Mouse (Mus musculus) testis, adult 2 months (tissue): ENCODE data around the gene Vmn1r201. TPM values are rescaled to one million over a fixed set of nuclear protein-coding genes. Genes with fewer than 3 reads are reported as not detected.

Source experiments
- H3K27ac ChIP-seq: fragments of 200-500 bp; 2 replicates; pipeline ENCODE4 v1.5.1; 2012; ENCODE audit warnings: low read depth, low read length; ENCODE audit not compliant: control insufficient read depth, insufficient read depth
- H3K27me3 ChIP-seq: fragments of 200-500 bp; 2 replicates; pipeline ENCODE4 v1.6.1; 2012; ENCODE audit warnings: mild to moderate bottlenecking, low read length, moderate library complexity; ENCODE audit not compliant: control insufficient read depth, insufficient read depth
- H3K36me3 ChIP-seq: fragments of 200-500 bp; 2 replicates; pipeline ENCODE4 v1.6.1; 2012; ENCODE audit warnings: mild to moderate bottlenecking, low read length; ENCODE audit not compliant: control insufficient read depth, insufficient read depth
- H3K4me1 ChIP-seq: fragments of 200-500 bp; 2 replicates; pipeline ENCODE4 v1.6.1; 2012; ENCODE audit warnings: low read length; ENCODE audit not compliant: control insufficient read depth, insufficient read depth
- H3K4me3 ChIP-seq: fragments of 200-500 bp; 2 replicates; pipeline ENCODE4 v1.5.1; 2012; ENCODE audit warnings: low read depth, mild to moderate bottlenecking, low read length, moderate library complexity, mixed read lengths; ENCODE audit not compliant: control insufficient read depth
- CTCF ChIP-seq: fragments of 200-500 bp; IDR thresholded peaks from 2 replicates; pipeline ENCODE4 v1.5.1; 2012; ENCODE audit warnings: low read depth, mild to moderate bottlenecking, inconsistent platforms, low read length, moderate library complexity; ENCODE audit not compliant: control insufficient read depth, insufficient read depth, insufficient replicate concordance
- POLR2A ChIP-seq: fragments of 200-500 bp; IDR thresholded peaks from 2 replicates; pipeline ENCODE4 v1.6.1; 2012; ENCODE audit warnings: low read depth, mild to moderate bottlenecking, inconsistent platforms, low read length, moderate library complexity; ENCODE audit not compliant: control insufficient read depth
- polyA plus RNA-seq: library from polyadenylated mRNA; depleted of rRNA; stranded (reverse); fragments of >200 nt; gene quantifications from 2 replicates; pipeline ENCODE4 v1.2.3, GENCODE M21; 2012; rRNA removed

Gene Vmn1r201
- not detected in 2 replicates for polyA plus RNA-seq

- Histone ChIP-seq H3K27me3 (no peaks in the 10 kb centered on the region), H3K36me3 (no peaks in the 10 kb centered on the region), H3K4me1 (no peaks in the 10 kb centered on the region), H3K4me3 (no peak within 1 kb of the TSS), H3K27ac (no peak within 1 kb of the TSS)
- TF ChIP-seq POLR2A: no peak
These were observed at the start of gene Vmn1r201 for GRCm38 (mm10) chr13:22471623-22472022. Gene Vmn1r201, plus strand, starts transcription at chr13:22471923.

DNA sequence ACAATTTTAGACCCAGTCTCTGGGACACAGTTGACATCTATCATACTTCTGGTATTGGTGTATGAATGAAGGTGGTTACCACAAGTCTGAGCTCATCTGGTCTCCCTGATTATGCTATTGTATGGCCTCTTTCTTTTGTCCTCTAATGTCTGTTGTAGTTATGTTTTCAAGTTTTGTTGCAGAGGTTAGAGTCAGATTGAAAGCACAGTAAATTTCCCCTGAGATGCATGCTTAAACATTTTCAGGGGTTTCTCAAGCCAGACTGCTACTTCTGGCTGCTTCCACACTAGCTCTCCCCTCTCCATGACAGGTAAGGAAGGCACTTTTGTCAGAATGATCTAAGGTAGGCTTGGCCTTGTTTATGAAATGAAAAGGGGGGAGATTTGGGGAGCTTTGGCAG, 16.6 kb upstream of the Vmn1r201 start:
- Histone ChIP-seq H3K4me1 (no peaks in the 10 kb centered on the region), H3K27ac (no peak overlapping the region), H3K27me3 (no peaks in the 10 kb centered on the region), H3K4me3 (no peak overlapping the region), H3K36me3 (no peaks in the 10 kb centered on the region)
- TF ChIP-seq CTCF: no peak
- TF ChIP-seq POLR2A: no peak

- no peaks in the 10 kb centered on the region for H3K4me1 ChIP-seq
- TF ChIP-seq CTCF (no peak), POLR2A (no peak)
- H3K4me3 ChIP-seq: no peak overlapping the region
- no peak overlapping the region for H3K27ac ChIP-seq
- H3K36me3 ChIP-seq: no peaks in the 10 kb centered on the region
- no peaks in the 10 kb centered on the region for H3K27me3 ChIP-seq
These were observed 30.7 kb downstream of the Vmn1r201 start for GRCm38 (mm10) chr13:22502431-22502830.

DNA sequence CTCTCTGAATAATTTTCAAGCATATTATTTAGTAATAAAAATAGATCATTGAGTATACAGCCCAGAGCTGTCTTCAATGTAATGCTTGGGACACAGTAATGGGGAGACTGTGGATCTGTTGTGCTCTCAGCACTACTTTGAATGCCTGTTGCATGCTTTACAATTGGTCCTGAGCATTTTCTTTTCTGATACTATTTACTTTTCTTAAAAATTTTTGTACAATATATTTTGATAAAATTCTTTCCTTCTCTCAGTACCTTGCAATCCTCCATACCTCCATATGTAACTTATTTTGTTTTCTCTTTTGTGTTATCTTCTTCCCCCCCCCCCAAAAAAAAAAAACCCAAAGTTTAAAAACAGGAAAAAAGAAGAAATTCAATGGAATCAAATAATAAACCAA, 33.6 kb downstream of the Vmn1r201 start, which contains the start of gene Vmn1r202:
Gene Vmn1r202 (minus strand): TSS at position 101 of the 400 bp plus-strand sequence.
- no peaks in the 10 kb centered on the region for H3K27me3 ChIP-seq
- no peak within 1 kb of the TSS for H3K4me3 ChIP-seq
- no peak for TF ChIP-seq CTCF
- no peak for TF ChIP-seq POLR2A
- no peak within 1 kb of the TSS for H3K27ac ChIP-seq
- H3K4me1 ChIP-seq: no peaks in the 10 kb centered on the region
- H3K36me3 ChIP-seq: no peaks in the 10 kb centered on the region

DNA sequence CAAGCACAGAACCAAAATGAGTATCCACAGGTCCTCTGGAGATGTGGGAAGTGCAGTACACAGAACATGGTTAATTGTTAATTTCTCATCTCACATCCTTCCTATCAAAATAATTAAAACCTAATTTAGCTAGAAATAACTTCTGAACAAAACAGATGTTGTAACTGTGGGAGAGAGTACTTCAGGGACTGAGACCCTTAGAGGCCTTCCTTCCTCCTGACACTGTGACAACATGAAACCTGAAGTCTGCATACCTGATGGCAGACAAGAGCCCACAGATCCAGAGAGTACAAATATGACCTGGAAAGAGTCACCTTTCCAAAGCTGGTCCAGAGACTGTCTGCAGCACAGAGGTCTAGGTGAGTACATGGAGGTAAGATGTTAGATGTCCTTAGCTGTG, 46.1 kb downstream of the Vmn1r201 start, which contains the start of gene Vmn1r203:
Gene Vmn1r203 (plus strand): TSS at position 301 of the 400 bp plus-strand sequence.
- Histone ChIP-seq H3K27me3 (no peaks in the 10 kb centered on the region), H3K4me3 (no peak within 1 kb of the TSS), H3K4me1 (no peaks in the 10 kb centered on the region), H3K27ac (no peak within 1 kb of the TSS), H3K36me3 (no peaks in the 10 kb centered on the region)
- TF ChIP-seq CTCF (no peak), POLR2A (no peak)

Other genes starting within 250 kb of the Vmn1r201 start
- not detected in 2 replicates for gene Vmn1r193, start 248.8 kb upstream of the Vmn1r201 start, polyA plus RNA-seq
- gene Vmn1r194, start 227.7 kb upstream of the Vmn1r201 start, polyA plus RNA-seq: not detected in 2 replicates
- gene Vmn1r195, start 201.4 kb upstream of the Vmn1r201 start, polyA plus RNA-seq: not detected in 2 replicates
- gene Vmn1r196, start 182.0 kb upstream of the Vmn1r201 start, polyA plus RNA-seq: not detected in 2 replicates
- not detected in 2 replicates for gene Vmn1r197, start 147.3 kb upstream of the Vmn1r201 start, polyA plus RNA-seq
- not detected in 2 replicates for gene Vmn1r198, start 121.6 kb upstream of the Vmn1r201 start, polyA plus RNA-seq
- gene Vmn1r199, start 92.1 kb upstream of the Vmn1r201 start, polyA plus RNA-seq: not detected in 2 replicates
- gene Vmn1r200, start 81.5 kb upstream of the Vmn1r201 start, polyA plus RNA-seq: not detected in 2 replicates
- gene Vmn1r202, start 33.5 kb downstream of the Vmn1r201 start, polyA plus RNA-seq: not detected in 2 replicates
- not detected in 2 replicates for gene Vmn1r203, start 46.2 kb downstream of the Vmn1r201 start, polyA plus RNA-seq
- not detected in 2 replicates for gene Vmn1r204, start 81.3 kb downstream of the Vmn1r201 start, polyA plus RNA-seq
- not detected in 2 replicates for gene Vmn1r205, start 121.1 kb downstream of the Vmn1r201 start, polyA plus RNA-seq
- gene Vmn1r206, start 152.3 kb downstream of the Vmn1r201 start, polyA plus RNA-seq: not detected in 2 replicates